Mouse (Mus musculus) forebrain, embryonic 14.5 days (tissue): ENCODE data around the gene Atf5. TPM values are rescaled to one million over a fixed set of nuclear protein-coding genes. Genes with fewer than 3 reads are reported as not detected.

Source experiments
- ATAC-seq: fragments of 200-750 bp; cut with Nextera tagmentation; 2 replicates; pipeline ENCODE4 v1.8.0; 2017; ENCODE audit warnings: mild to moderate bottlenecking, moderate library complexity
- DNase-seq: peaks from one replicate; pipeline ENCODE4 v3.0.0-alpha.2; 2015; ENCODE audit warnings: low spot score
- H3K27ac ChIP-seq: fragments of 300-500 bp; sonication (generic); 2 replicates; pipeline ENCODE4 v1.5.1; 2014; ENCODE audit warnings: low read depth, mild to moderate bottlenecking, control low read depth, low read length, moderate library complexity
- H3K27me3 ChIP-seq: fragments of 300-500 bp; sonication (generic); replicated peaks from 2 replicates; pipeline ENCODE4 v1.6.1; 2014; ENCODE audit warnings: low read length, control low read depth, mixed read lengths; ENCODE audit not compliant: control insufficient read depth, insufficient read depth
- H3K36me3 ChIP-seq: fragments of 300-500 bp; sonication (generic); 2 replicates; pipeline ENCODE4 v1.6.1; 2014; ENCODE audit warnings: low read length, control low read depth; ENCODE audit not compliant: control insufficient read depth, insufficient read depth
- H3K4me1 ChIP-seq: fragments of 300-500 bp; sonication (generic); 2 replicates; pipeline ENCODE4 v1.6.1; 2014; ENCODE audit warnings: antibody characterized with exemption, low read length, control low read depth; ENCODE audit not compliant: control insufficient read depth, insufficient read depth
- H3K4me2 ChIP-seq: fragments of 300-500 bp; sonication (generic); 2 replicates; pipeline ENCODE4 v1.6.1; 2014; ENCODE audit warnings: mild to moderate bottlenecking, control low read depth, low read length
- H3K4me3 ChIP-seq: fragments of 300-500 bp; sonication (generic); 2 replicates; pipeline ENCODE4 v1.5.1; 2014; ENCODE audit warnings: low read depth, low read length, control low read depth
- H3K9ac ChIP-seq: fragments of 300-500 bp; sonication (generic); 2 replicates; pipeline ENCODE4 v1.6.1; 2014; ENCODE audit warnings: mild to moderate bottlenecking, low read length, control low read depth, moderate library complexity
- H3K9me3 ChIP-seq: fragments of 300-500 bp; sonication (generic); replicated peaks from 2 replicates; pipeline ENCODE4 v1.6.1; 2016; ENCODE audit warnings: low read length, control low read depth, mixed read lengths; ENCODE audit not compliant: control insufficient read depth
- WGBS: fragments of 180-500 bp; shearing (Covaris S2); extraction: QIAGEN DNeasy Blood & Tissue Kit; methylation state at CpG from one replicate; pipeline ENCODE4 v1.1.7; 2014; 5-methylcytosine and 5-hydroxymethylcytosine counted together
- polyA plus RNA-seq: library from polyadenylated mRNA; unstranded; fragments of >200 nt; fragmentation: Nextera tagmentation; extraction: Ambion mirVana; gene quantifications from 2 replicates; pipeline ENCODE4 v1.2.1, GENCODE M21; 2014

The Atf5 gene
- polyA plus RNA-seq, 1 experiment from 2014 or later, result 4.2 TPM

DNA sequence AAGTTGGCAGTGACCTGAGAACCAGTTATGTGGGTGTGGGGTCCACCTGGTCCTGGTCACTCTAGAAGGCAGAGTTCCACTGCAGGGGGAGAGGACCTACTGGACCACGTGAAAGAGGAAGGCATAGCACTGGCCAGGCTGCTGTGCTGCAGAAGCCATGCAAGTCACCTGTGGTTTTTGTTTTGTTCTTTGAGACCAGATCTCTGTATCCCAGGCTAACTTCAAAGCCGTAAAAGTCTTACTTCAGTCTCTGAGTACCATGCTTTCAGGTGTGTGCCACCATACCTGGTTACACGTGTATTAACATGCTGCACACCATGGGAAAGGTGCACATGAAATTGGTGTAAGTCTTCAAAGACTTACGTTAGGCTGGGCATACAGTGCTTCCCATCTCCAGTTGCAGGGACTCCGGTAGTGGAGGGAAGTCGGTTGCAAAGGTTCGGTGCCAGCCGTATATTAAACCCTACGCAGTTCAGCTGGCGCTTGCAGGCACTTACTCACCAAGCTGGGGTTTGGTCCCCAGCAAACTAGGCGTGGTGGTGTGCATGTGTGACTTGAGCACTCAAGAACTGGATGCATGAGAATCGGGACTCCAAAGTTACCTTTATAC, 35.3 kb upstream of the Atf5 start:
- DNase-seq, result no peak
- H3K9me3 ChIP-seq, result no peaks in the 10 kb centered on the region
- H3K27me3 ChIP-seq, result no peaks in the 10 kb centered on the region
- H3K4me3 ChIP-seq, result no peak overlapping the region
- no peak overlapping the region for H3K9ac ChIP-seq
- ATAC-seq, result no peak
- 92% methylated on average over 12 of the region's 12 CpGs for WGBS
- H3K4me1 ChIP-seq, result peaks cover 33% of the 10 kb centered on the region
- no peak overlapping the region for H3K27ac ChIP-seq
- peaks cover 10% of the 10 kb centered on the region; the same call in 1 of the 2 replicates for H3K36me3 ChIP-seq
- H3K4me2 ChIP-seq, result no peak overlapping the region

DNA sequence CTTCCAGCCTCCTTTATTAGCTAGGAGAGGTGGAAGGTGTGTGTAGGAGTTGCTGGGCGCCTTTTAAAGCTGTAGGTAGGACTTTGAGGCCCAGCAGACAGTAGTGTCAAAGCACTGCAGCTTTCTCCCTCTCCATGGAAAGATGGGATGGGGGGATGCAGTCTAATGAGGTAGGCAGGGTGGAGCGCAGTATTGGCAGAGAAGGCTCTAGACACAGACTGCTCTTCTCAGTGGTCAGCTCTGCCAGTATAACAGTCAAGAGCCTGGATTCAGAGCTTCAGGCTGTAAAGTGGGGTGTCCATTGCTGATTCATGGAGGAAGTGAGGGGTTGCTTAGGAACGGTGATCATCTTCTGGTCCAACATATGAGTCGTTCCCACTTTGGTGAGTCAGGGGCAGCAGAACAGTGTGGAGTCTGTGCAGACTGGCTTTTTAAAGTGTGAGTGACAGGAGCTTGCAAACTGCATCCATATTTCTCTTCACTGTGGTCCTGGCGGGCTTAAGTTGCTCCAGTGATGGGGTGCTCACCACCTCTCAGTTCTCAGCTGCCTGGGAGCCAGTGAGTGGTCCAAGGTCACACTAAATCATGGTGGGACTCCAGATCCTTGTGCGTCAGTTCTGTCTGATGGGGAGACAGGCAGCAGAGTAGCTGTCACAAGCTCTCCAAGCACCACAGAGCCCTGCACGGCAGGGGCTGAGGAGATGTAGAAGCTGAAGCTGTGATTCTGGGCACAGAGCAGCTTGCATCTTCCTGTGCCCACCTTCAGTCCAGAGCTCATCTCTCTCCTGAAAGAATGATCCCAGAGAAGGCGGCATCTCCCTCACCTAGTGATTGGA, 34.5 kb upstream of the Atf5 start:
- Histone ChIP-seq H3K4me3 (peak overlapping the region; percentile 82), H3K4me2 (peak overlapping the region; percentile 85), H3K27me3 (no peaks in the 10 kb centered on the region), H3K4me1 (peaks cover 31% of the 10 kb centered on the region), H3K27ac (no peak overlapping the region), H3K36me3 (peaks cover 17% of the 10 kb centered on the region), H3K9me3 (no peaks in the 10 kb centered on the region), H3K9ac (peak overlapping the region; percentile 78)
- DNase-seq (no peak), ATAC-seq (no peak)
- 80% methylated on average over 8 of the region's 8 CpGs for WGBS

DNA sequence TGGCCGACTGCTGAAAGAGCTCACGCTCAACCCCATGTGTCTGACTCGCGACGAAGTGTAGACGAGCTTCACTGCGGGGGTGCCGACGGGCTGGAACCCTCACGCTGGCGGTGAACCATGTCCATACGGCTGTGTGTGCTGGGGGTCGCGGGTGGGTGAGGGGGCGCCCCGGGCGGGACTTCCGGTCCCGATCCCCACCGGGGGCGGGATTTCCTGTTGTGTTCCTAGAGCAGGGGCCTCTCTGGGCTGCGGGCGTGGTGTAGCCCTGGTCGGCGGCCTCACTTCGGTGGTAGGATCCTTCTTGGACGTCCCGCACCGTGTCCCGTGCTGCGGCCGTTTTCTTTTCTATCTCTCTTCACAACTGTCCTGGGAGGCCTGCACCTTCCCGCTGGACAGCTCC, 33.7 kb upstream of the Atf5 start:
- Histone ChIP-seq H3K36me3 (peaks cover 26% of the 10 kb centered on the region), H3K4me2 (peak overlapping the region; percentile 85), H3K27ac (peak overlapping the region; percentile 97), H3K9me3 (no peaks in the 10 kb centered on the region), H3K27me3 (no peaks in the 10 kb centered on the region), H3K4me3 (peak overlapping the region; percentile 82), H3K9ac (peak overlapping the region; percentile 78), H3K4me1 (peaks cover 30% of the 10 kb centered on the region)
- peak; percentile 44 for ATAC-seq
- under 1% methylated on average over 33 of the region's 33 CpGs for WGBS
- DNase-seq, result peak; percentile 83

DNA sequence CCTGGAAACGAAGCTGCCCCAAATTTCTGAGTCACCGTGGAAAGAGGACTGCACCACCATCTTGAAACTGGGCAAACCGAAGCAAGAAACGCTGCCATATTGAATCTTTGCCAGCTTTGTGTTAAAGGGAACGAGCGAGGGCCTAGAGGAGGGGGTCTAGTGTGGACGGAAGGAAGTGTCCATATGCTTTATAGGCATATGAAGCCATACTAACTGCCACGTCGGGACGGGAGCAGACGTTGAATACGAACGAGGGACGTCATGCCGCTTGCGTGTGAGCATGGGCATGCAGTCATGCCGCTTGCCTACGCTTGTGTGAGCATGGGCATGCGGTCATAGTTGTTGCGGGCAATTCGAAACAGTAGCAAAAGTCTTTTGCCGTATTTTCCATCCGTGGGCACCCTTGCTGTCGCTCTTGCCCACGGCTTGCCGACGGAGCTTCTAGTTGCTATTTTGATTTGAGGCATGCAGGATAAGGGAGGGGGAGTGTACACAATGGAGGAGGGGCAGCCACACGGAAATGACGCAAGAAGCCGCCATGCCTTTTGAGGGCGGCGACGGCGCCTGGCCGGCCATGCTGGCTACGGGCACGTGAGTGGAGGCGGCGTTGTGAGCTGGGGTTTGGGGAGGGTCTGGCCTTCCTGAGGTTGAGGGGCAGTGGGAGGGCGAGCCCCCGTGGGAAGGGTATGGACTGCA, 33.1 kb upstream of the Atf5 start:
- Histone ChIP-seq H3K27ac (peak overlapping the region; percentile 97), H3K9me3 (no peaks in the 10 kb centered on the region), H3K4me1 (peaks cover 25% of the 10 kb centered on the region), H3K4me2 (peak overlapping the region; percentile 85), H3K4me3 (peak overlapping the region; percentile 82), H3K36me3 (peaks cover 32% of the 10 kb centered on the region), H3K9ac (peak overlapping the region; percentile 78), H3K27me3 (no peaks in the 10 kb centered on the region)
- ATAC-seq (peak; percentile 76), DNase-seq (peak; percentile 97)
- WGBS, result under 1% methylated on average over 40 of the region's 41 CpGs

DNA sequence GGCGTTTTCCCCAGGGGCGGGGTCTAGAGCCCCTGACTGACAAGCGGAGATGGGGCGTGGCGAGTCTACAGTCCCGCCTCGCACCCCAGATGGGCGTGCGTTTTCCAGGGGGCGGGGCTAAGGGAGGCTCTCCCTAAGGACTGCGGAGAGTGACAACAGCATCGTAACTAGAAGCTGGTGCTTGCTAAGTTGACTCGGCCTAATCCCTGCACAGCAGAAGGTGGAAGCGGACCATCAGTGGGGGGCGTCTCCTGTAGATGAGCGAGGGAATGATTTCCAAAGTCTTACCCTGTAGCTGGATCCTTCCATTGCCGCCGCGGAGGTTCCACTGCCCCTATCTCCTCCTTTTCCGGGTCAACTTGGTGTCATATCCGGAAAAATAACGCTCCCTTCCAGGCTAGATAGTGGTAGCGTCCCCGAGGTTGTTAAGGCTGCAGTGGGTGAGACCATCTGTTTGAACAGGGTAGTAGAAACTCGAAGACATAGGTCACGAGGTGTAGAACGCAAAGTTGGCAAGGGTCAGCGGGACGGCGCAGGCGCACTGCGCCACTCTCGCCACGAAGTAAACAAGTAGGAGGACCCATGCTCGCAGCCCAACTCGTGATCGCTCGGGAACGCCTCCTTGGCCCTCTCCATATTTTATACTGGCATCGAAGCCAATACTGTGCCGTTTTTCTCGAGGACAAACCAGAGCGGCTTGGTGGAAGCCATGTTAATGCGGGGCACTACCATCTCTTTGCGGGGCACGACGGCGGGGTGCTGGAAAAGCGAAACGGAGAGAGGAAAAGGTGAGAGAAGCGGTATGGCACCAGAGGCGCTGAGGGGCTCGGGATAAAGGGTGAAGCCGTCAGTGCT, 32.3 kb upstream of the Atf5 start, which contains the start of the genes Akt1s1 and Tbc1d17:
Gene Akt1s1, plus strand, starts transcription at position 431 of the 855 bp plus-strand sequence.
Gene Tbc1d17, minus strand, starts transcription at position 519 of the 855 bp plus-strand sequence.
- DNase-seq (peak; percentile 99), ATAC-seq (peak; percentile 86)
- peak within 1 kb of the TSS; percentile 97 for H3K27ac ChIP-seq
- peak within 1 kb of the TSS; percentile 78 for H3K9ac ChIP-seq
- H3K4me2 ChIP-seq, result peak within 1 kb of the TSS; percentile 85
- no peaks in the 10 kb centered on the region for H3K27me3 ChIP-seq
- H3K4me3 ChIP-seq, result peak within 1 kb of the TSS; percentile 82
- H3K9me3 ChIP-seq, result no peaks in the 10 kb centered on the region
- peaks cover 39% of the 10 kb centered on the region for H3K36me3 ChIP-seq
- under 1% methylated on average over 54 of the region's 54 CpGs for WGBS
- H3K4me1 ChIP-seq, result peaks cover 19% of the 10 kb centered on the region

DNA sequence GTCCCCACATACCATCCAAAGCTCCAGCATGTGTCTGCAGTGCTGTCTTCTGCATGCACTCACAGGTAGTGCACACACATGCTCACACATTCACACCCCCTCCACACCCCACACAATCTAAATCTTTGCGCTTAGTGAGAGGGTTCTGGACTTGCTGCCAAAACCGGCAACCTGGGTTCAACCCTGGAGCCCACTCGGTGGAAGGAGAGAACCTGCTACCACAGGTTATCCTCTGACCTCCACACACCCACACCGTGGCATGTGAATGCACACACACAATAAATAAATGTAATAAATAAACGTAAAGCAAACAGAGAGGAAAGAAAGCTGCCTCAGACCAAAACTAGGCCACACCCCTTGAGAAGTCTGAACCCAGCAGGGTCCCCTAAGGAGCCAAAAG, 31.3 kb upstream of the Atf5 start:
- H3K36me3 ChIP-seq, result peaks cover 44% of the 10 kb centered on the region
- ATAC-seq, result no peak
- WGBS, result 84% methylated on average over 5 of the region's 5 CpGs

DNA sequence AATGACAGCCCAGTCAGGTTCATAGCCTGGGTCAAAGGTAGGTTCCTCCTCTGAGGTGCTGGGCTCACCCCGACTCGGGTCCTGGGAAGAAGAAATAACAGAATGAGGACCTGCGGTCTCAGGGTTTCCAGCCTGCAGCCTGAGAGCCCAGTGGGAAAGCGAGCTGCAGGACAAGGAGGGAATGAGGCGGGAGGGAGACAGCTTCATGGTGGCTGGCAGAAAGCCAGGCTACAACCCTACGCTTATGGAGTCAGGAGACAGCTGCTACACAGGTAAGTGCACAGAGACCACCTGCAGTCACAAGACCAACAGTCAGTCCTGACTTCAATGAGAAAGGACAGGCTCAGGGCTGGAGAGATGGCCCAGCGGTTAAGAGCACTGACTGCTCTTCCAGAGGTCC, 30.3 kb upstream of the Atf5 start:
- Histone ChIP-seq H3K9me3 (no peaks in the 10 kb centered on the region), H3K9ac (no peak overlapping the region), H3K4me3 (no peak overlapping the region), H3K27me3 (no peaks in the 10 kb centered on the region), H3K27ac (no peak overlapping the region), H3K36me3 (peaks cover 48% of the 10 kb centered on the region), H3K4me1 (peaks cover 16% of the 10 kb centered on the region), H3K4me2 (no peak overlapping the region)
- no peak for ATAC-seq
- DNase-seq, result no peak
- 94% methylated on average over 7 of the region's 7 CpGs for WGBS

More for the DNA sequence above, 31.3 kb upstream of the Atf5 start:
- peak overlapping the region; percentile 82 for H3K4me3 ChIP-seq
- peak overlapping the region; percentile 56; the same call in 1 of the 2 replicates for H3K9ac ChIP-seq
- no peak for DNase-seq
- H3K27me3 ChIP-seq, result no peaks in the 10 kb centered on the region
- H3K4me1 ChIP-seq, result peaks cover 16% of the 10 kb centered on the region
- H3K4me2 ChIP-seq, result peak overlapping the region; percentile 85
- no peak overlapping the region; the same call in 1 of the 2 replicates for H3K27ac ChIP-seq
- no peaks in the 10 kb centered on the region for H3K9me3 ChIP-seq

DNA sequence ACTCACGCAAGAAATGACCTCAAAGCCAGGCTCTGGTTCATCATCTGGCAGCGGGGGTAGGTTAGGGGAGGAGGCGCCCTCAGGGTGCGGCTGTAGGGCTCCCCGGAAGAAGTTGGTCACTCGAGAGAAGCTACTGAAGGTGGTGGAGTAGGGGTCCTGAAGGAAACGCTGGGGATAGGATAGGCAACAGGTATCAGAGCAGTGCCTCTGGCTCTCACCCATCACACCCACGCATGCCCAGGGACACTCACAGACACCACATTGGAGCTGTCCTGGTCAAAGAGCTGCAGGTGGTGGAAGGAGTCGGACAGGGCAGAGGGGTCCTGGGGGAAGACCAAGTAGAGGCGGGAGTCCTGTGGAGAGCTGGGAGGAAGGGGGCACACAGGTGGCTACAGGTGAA, 28.5 kb upstream of the Atf5 start:
- Histone ChIP-seq H3K9ac (no peak overlapping the region), H3K27me3 (peaks cover 10% of the 10 kb centered on the region; the same call in 1 of the 2 replicates), H3K27ac (no peak overlapping the region), H3K9me3 (no peaks in the 10 kb centered on the region), H3K36me3 (peaks cover 64% of the 10 kb centered on the region), H3K4me1 (peaks cover 9% of the 10 kb centered on the region), H3K4me3 (no peak overlapping the region), H3K4me2 (no peak overlapping the region)
- no peak for ATAC-seq
- 95% methylated on average over 10 of the region's 10 CpGs for WGBS
- no peak for DNase-seq
